Mouse (Mus musculus) heart, embryonic 15.5 days (tissue): Measurements from ENCODE around the gene Patj. TPM values are rescaled to one million over a fixed set of nuclear protein-coding genes. Genes with fewer than 3 reads are reported as not detected.
"Not testable (repeated sequence)": the region's sequence is repeated elsewhere in the genome, so short reads cannot be mapped to it uniquely, and the experiment has no call there.

ENCODE experiments used
- ATAC-seq: fragments of 200-750 bp; cut with Nextera tagmentation; replicated peaks from 2 replicates; pipeline ENCODE4 v1.8.0; 2017; ENCODE audit warnings: low read depth, moderate TSS enrichment; ENCODE audit not compliant: insufficient number of reproducible peaks, insufficient read depth, low FRiP score
- H3K27ac ChIP-seq: fragments of 300-500 bp; sonication (generic); 2 replicates; pipeline ENCODE4 v1.5.1; 2015; ENCODE audit warnings: mild to moderate bottlenecking, inconsistent platforms
- H3K27me3 ChIP-seq: fragments of 300-500 bp; sonication (generic); 2 replicates; pipeline ENCODE4 v1.6.1; 2015; ENCODE audit warnings: inconsistent platforms
- H3K36me3 ChIP-seq: fragments of 300-500 bp; sonication (generic); 2 replicates; pipeline ENCODE4 v1.6.1; 2015; ENCODE audit warnings: mild to moderate bottlenecking, inconsistent platforms
- H3K4me1 ChIP-seq: fragments of 300-500 bp; sonication (generic); replicated peaks from 2 replicates; pipeline ENCODE4 v1.6.1; 2015; ENCODE audit warnings: inconsistent platforms
- H3K4me2 ChIP-seq: fragments of 300-500 bp; sonication (generic); 2 replicates; pipeline ENCODE4 v1.6.1; 2015; ENCODE audit warnings: inconsistent platforms, mild to moderate bottlenecking, moderate library complexity
- H3K4me3 ChIP-seq: fragments of 300-500 bp; sonication (generic); 2 replicates; pipeline ENCODE4 v1.5.1; 2015; ENCODE audit warnings: mild to moderate bottlenecking, inconsistent platforms
- H3K9ac ChIP-seq: fragments of 300-500 bp; sonication (generic); 2 replicates; pipeline ENCODE4 v1.6.1; 2015; ENCODE audit warnings: mild to moderate bottlenecking, inconsistent platforms
- H3K9me3 ChIP-seq: fragments of 300-500 bp; sonication (generic); replicated peaks from 2 replicates; pipeline ENCODE4 v1.6.1; 2016; ENCODE audit warnings: inconsistent platforms
- WGBS: fragments of 180-500 bp; shearing (Covaris S2); methylation state at CpG from one replicate; pipeline ENCODE4 v1.1.7; 2015; ENCODE audit warnings: mixed read lengths; 5-methylcytosine and 5-hydroxymethylcytosine counted together
- polyA plus RNA-seq: library from polyadenylated mRNA; unstranded; fragments of >200 nt; fragmentation: Nextera tagmentation; extraction: Ambion mirVana; gene quantifications from 2 replicates; pipeline ENCODE4 v1.2.1, GENCODE M21; 2015

Patj gene
- polyA plus RNA-seq, 1 experiment from 2014 or later: 5.9 TPM

- no peaks in the 10 kb centered on the region for H3K36me3 ChIP-seq
- no peak for ATAC-seq
- H3K27ac ChIP-seq: no peak overlapping the region
- no peak overlapping the region for H3K4me2 ChIP-seq
- no peak overlapping the region for H3K4me3 ChIP-seq
- no peaks in the 10 kb centered on the region for H3K9me3 ChIP-seq
- peaks cover 11% of the 10 kb centered on the region for H3K4me1 ChIP-seq
- H3K9ac ChIP-seq: no peak overlapping the region
- no peaks in the 10 kb centered on the region for H3K27me3 ChIP-seq
- WGBS: 77% methylated on average over 6 of the region's 6 CpGs
Measured at GRCm38 (mm10) chr4:98404412-98404811, 8.8 kb downstream of the Patj start.

- WGBS: 82% methylated on average over 4 of the region's 4 CpGs
- Histone ChIP-seq H3K4me2 (no peak overlapping the region), H3K4me1 (no peaks in the 10 kb centered on the region), H3K27ac (no peak overlapping the region), H3K36me3 (no peaks in the 10 kb centered on the region), H3K9me3 (no peaks in the 10 kb centered on the region), H3K4me3 (no peak overlapping the region), H3K9ac (no peak overlapping the region), H3K27me3 (no peaks in the 10 kb centered on the region)
- ATAC-seq: no peak
Measured at GRCm38 (mm10) chr4:98408455-98408854, 12.9 kb downstream of the Patj start.

GRCm38 (mm10) chr4:98415150-98415549, 19.6 kb downstream of the Patj start:
- not testable (repeated sequence) for H3K4me3 ChIP-seq, H3K27me3 ChIP-seq, H3K27ac ChIP-seq, ATAC-seq, H3K4me1 ChIP-seq, H3K9ac ChIP-seq, H3K36me3 ChIP-seq, H3K9me3 ChIP-seq, H3K4me2 ChIP-seq
- 95% methylated on average over 8 of the region's 8 CpGs for WGBS

- Histone ChIP-seq H3K9ac (no peak overlapping the region), H3K4me1 (peaks cover 7% of the 10 kb centered on the region; the same call in 1 of the 2 replicates), H3K27me3 (no peaks in the 10 kb centered on the region), H3K36me3 (no peaks in the 10 kb centered on the region), H3K4me3 (no peak overlapping the region), H3K27ac (peak overlapping the region; percentile 50), H3K9me3 (no peaks in the 10 kb centered on the region), H3K4me2 (no peak overlapping the region; the same call in 1 of the 2 replicates)
- 35% methylated on average over 8 of the region's 8 CpGs for WGBS
- peak; percentile 73 for ATAC-seq
Measured at GRCm38 (mm10) chr4:98428371-98428770, 32.8 kb downstream of the Patj start.

- Histone ChIP-seq H3K9me3 (no peaks in the 10 kb centered on the region), H3K9ac (no peak overlapping the region), H3K27me3 (no peaks in the 10 kb centered on the region), H3K27ac (no peak overlapping the region), H3K4me2 (no peak overlapping the region), H3K4me1 (no peaks in the 10 kb centered on the region), H3K36me3 (no peaks in the 10 kb centered on the region), H3K4me3 (no peak overlapping the region)
- 80% methylated on average over 10 of the region's 10 CpGs for WGBS
- no peak for ATAC-seq
Measured at GRCm38 (mm10) chr4:98435641-98436457, 40.3 kb downstream of the Patj start.

- H3K27me3 ChIP-seq: no peaks in the 10 kb centered on the region
- H3K36me3 ChIP-seq: no peaks in the 10 kb centered on the region
- no peak for ATAC-seq
- no peaks in the 10 kb centered on the region for H3K4me1 ChIP-seq
- 0 out of 2 replicates have a peak overlapping the region, but pooled peaks have one; percentile 7 for H3K27ac ChIP-seq
- no peaks in the 10 kb centered on the region for H3K9me3 ChIP-seq
- H3K9ac ChIP-seq: no peak overlapping the region
- peak overlapping the region; percentile 33 for H3K4me2 ChIP-seq
- H3K4me3 ChIP-seq: peak overlapping the region; percentile 25
- WGBS: 58% methylated on average over 12 of the region's 12 CpGs
Measured at GRCm38 (mm10) chr4:98436664-98437363, 41.2 kb downstream of the Patj start.

GRCm38 (mm10) chr4:98439261-98440005, 43.8 kb downstream of the Patj start:
- Histone ChIP-seq H3K27me3 (no peaks in the 10 kb centered on the region), H3K4me3 (no peak overlapping the region), H3K4me1 (no peaks in the 10 kb centered on the region), H3K27ac (no peak overlapping the region), H3K9me3 (no peaks in the 10 kb centered on the region), H3K36me3 (no peaks in the 10 kb centered on the region), H3K9ac (no peak overlapping the region), H3K4me2 (no peak overlapping the region)
- 83% methylated on average over 8 of the region's 8 CpGs for WGBS
- ATAC-seq: no peak

- ATAC-seq: no peak
- no peaks in the 10 kb centered on the region for H3K9me3 ChIP-seq
- H3K4me1 ChIP-seq: no peaks in the 10 kb centered on the region
- H3K36me3 ChIP-seq: no peaks in the 10 kb centered on the region
- no peak overlapping the region for H3K9ac ChIP-seq
- H3K27me3 ChIP-seq: no peaks in the 10 kb centered on the region
- WGBS: 73% methylated on average over 3 of the region's 3 CpGs
- no peak overlapping the region for H3K4me3 ChIP-seq
- H3K4me2 ChIP-seq: no peak overlapping the region
- no peak overlapping the region for H3K27ac ChIP-seq
Measured at GRCm38 (mm10) chr4:98441248-98441647, 45.7 kb downstream of the Patj start.

- Histone ChIP-seq H3K36me3 (no peaks in the 10 kb centered on the region), H3K4me1 (no peaks in the 10 kb centered on the region), H3K27ac (no peak overlapping the region), H3K4me3 (no peak overlapping the region), H3K4me2 (no peak overlapping the region), H3K27me3 (no peaks in the 10 kb centered on the region), H3K9ac (no peak overlapping the region), H3K9me3 (no peaks in the 10 kb centered on the region)
- WGBS: 86% methylated on average over 10 of the region's 10 CpGs
- ATAC-seq: no peak
Measured at GRCm38 (mm10) chr4:98444437-98445139, 49.0 kb downstream of the Patj start.

- Histone ChIP-seq H3K4me1 (0 out of 2 replicates have a peak, but pooled peaks cover 6% of the 10 kb centered on the region), H3K36me3 (no peaks in the 10 kb centered on the region), H3K27me3 (no peaks in the 10 kb centered on the region), H3K4me3 (no peak overlapping the region), H3K4me2 (no peak overlapping the region), H3K9ac (no peak overlapping the region), H3K9me3 (no peaks in the 10 kb centered on the region), H3K27ac (no peak overlapping the region)
- no peak for ATAC-seq
- WGBS: 65% methylated on average over 4 of the region's 4 CpGs
Measured at GRCm38 (mm10) chr4:98449564-98450263, 54.1 kb downstream of the Patj start.
